Mouse (Mus musculus): Measurements from ENCODE around the gene Sept11. TPM values are rescaled to one million over a fixed set of nuclear protein-coding genes. Genes with fewer than 3 reads are reported as not detected.

The Sept11 gene
- polyA plus RNA-seq, 1 experiment from 2014 or later, result 156 TPM

- no peaks in the 10 kb centered on the region for H3K9me3 ChIP-seq
- no peak overlapping the region for H3K4me2 ChIP-seq
- H3K4me3 ChIP-seq, result no peak overlapping the region
- no peaks in the 10 kb centered on the region; the same call in 1 of the 2 replicates for H3K36me3 ChIP-seq
- WGBS, result 82% methylated on average over 14 of the region's 14 CpGs
- H3K9ac ChIP-seq, result no peak overlapping the region
- no peak overlapping the region for H3K27ac ChIP-seq (replicated peaks)
- H3K27me3 ChIP-seq, result no peaks in the 10 kb centered on the region
- H3K4me1 ChIP-seq (replicated peaks), result peaks cover 74% of the 10 kb centered on the region
- ATAC-seq (ENCODE audit: low read depth), result no peak
Observed at GRCm38 (mm10) chr5:93098811-93099210, 5.6 kb downstream of the Sept11 start.

- H3K9ac ChIP-seq, result no peak overlapping the region
- no peak overlapping the region for H3K4me2 ChIP-seq
- WGBS, result 81% methylated on average over 4 of the region's 4 CpGs
- H3K27me3 ChIP-seq, result no peaks in the 10 kb centered on the region
- H3K27ac ChIP-seq (replicated peaks), result peak overlapping the region; percentile 3; the same call in 1 of the 2 replicates
- H3K4me3 ChIP-seq, result no peak overlapping the region
- H3K36me3 ChIP-seq, result no peaks in the 10 kb centered on the region; the same call in 1 of the 2 replicates
- H3K4me1 ChIP-seq (replicated peaks), result peaks cover 57% of the 10 kb centered on the region
- H3K9me3 ChIP-seq, result no peaks in the 10 kb centered on the region
- ATAC-seq (ENCODE audit: low read depth), result no peak
Observed at GRCm38 (mm10) chr5:93100906-93101305, 7.7 kb downstream of the Sept11 start.

GRCm38 (mm10) chr5:93101371-93101791 is 8.1 kb downstream of the Sept11 start:
- Histone ChIP-seq H3K36me3 (no peaks in the 10 kb centered on the region; the same call in 1 of the 2 replicates), H3K4me3 (no peak overlapping the region), H3K4me1 (replicated peaks) (peaks cover 52% of the 10 kb centered on the region), H3K27ac (replicated peaks) (peak overlapping the region; percentile 3; the same call in 1 of the 2 replicates), H3K9ac (no peak overlapping the region), H3K4me2 (no peak overlapping the region), H3K27me3 (no peaks in the 10 kb centered on the region), H3K9me3 (no peaks in the 10 kb centered on the region)
- 26% methylated on average over 8 of the region's 8 CpGs for WGBS
- no peak for ATAC-seq (ENCODE audit: low read depth)

GRCm38 (mm10) chr5:93103603-93104002 is 10.4 kb downstream of the Sept11 start:
- H3K4me3 ChIP-seq, result no peak overlapping the region
- no peak overlapping the region for H3K4me2 ChIP-seq
- H3K9ac ChIP-seq, result no peak overlapping the region
- no peaks in the 10 kb centered on the region for H3K27me3 ChIP-seq
- no peaks in the 10 kb centered on the region; the same call in 1 of the 2 replicates for H3K36me3 ChIP-seq
- WGBS, result 87% methylated on average over 8 of the region's 8 CpGs
- no peak overlapping the region for H3K27ac ChIP-seq (replicated peaks)
- H3K4me1 ChIP-seq (replicated peaks), result peaks cover 30% of the 10 kb centered on the region
- no peak for ATAC-seq (ENCODE audit: low read depth)
- no peaks in the 10 kb centered on the region for H3K9me3 ChIP-seq

- no peaks in the 10 kb centered on the region; the same call in 1 of the 2 replicates for H3K36me3 ChIP-seq
- H3K27me3 ChIP-seq, result no peaks in the 10 kb centered on the region
- H3K4me2 ChIP-seq, result no peak overlapping the region
- peaks cover 17% of the 10 kb centered on the region for H3K4me1 ChIP-seq (replicated peaks)
- no peak overlapping the region for H3K27ac ChIP-seq (replicated peaks)
- WGBS, result 87% methylated on average over 5 of the region's 5 CpGs
- H3K9ac ChIP-seq, result no peak overlapping the region
- no peaks in the 10 kb centered on the region for H3K9me3 ChIP-seq
- no peak overlapping the region for H3K4me3 ChIP-seq
- ATAC-seq (ENCODE audit: low read depth), result no peak
Observed at GRCm38 (mm10) chr5:93104987-93105823, 12.0 kb downstream of the Sept11 start.

GRCm38 (mm10) chr5:93106048-93106447 is 12.8 kb downstream of the Sept11 start:
- Histone ChIP-seq H3K9me3 (no peaks in the 10 kb centered on the region), H3K27me3 (no peaks in the 10 kb centered on the region), H3K9ac (no peak overlapping the region), H3K36me3 (no peaks in the 10 kb centered on the region), H3K4me2 (no peak overlapping the region), H3K4me1 (replicated peaks) (peaks cover 8% of the 10 kb centered on the region), H3K4me3 (no peak overlapping the region), H3K27ac (replicated peaks) (no peak overlapping the region)
- WGBS, result 96% methylated on average over 4 of the region's 4 CpGs
- ATAC-seq (ENCODE audit: low read depth), result no peak

GRCm38 (mm10) chr5:93108703-93109102 is 15.5 kb downstream of the Sept11 start:
- no peak overlapping the region for H3K9ac ChIP-seq
- 91% methylated on average over 4 of the region's 4 CpGs for WGBS
- no peak overlapping the region for H3K4me2 ChIP-seq
- H3K27ac ChIP-seq (replicated peaks), result no peak overlapping the region
- H3K9me3 ChIP-seq, result no peaks in the 10 kb centered on the region
- H3K36me3 ChIP-seq, result peaks cover 8% of the 10 kb centered on the region; the same call in 1 of the 2 replicates
- H3K4me1 ChIP-seq (replicated peaks), result 0 out of 2 replicates have a peak, but pooled peaks cover 3% of the 10 kb centered on the region
- H3K27me3 ChIP-seq, result no peaks in the 10 kb centered on the region
- no peak overlapping the region for H3K4me3 ChIP-seq
- no peak for ATAC-seq (ENCODE audit: low read depth)

GRCm38 (mm10) chr5:93109555-93109954 is 16.3 kb downstream of the Sept11 start:
- Histone ChIP-seq H3K9ac (no peak overlapping the region), H3K4me1 (replicated peaks) (peaks cover 8% of the 10 kb centered on the region; the same call in 1 of the 2 replicates), H3K36me3 (peaks cover 8% of the 10 kb centered on the region; the same call in 1 of the 2 replicates), H3K27me3 (no peaks in the 10 kb centered on the region), H3K27ac (replicated peaks) (no peak overlapping the region), H3K9me3 (no peaks in the 10 kb centered on the region), H3K4me2 (no peak overlapping the region), H3K4me3 (no peak overlapping the region)
- ATAC-seq (ENCODE audit: low read depth), result no peak
- WGBS, result 86% methylated on average over 2 of the region's 2 CpGs

GRCm38 (mm10) chr5:93112290-93112689 is 19.1 kb downstream of the Sept11 start:
- WGBS, result 95% methylated on average over 3 of the region's 3 CpGs
- Histone ChIP-seq H3K9ac (no peak overlapping the region), H3K4me1 (replicated peaks) (peaks cover 25% of the 10 kb centered on the region), H3K9me3 (no peaks in the 10 kb centered on the region), H3K4me3 (no peak overlapping the region), H3K27ac (replicated peaks) (no peak overlapping the region), H3K36me3 (peaks cover 8% of the 10 kb centered on the region; the same call in 1 of the 2 replicates), H3K27me3 (no peaks in the 10 kb centered on the region), H3K4me2 (no peak overlapping the region)
- ATAC-seq (ENCODE audit: low read depth), result no peak

GRCm38 (mm10) chr5:93113517-93113916 is 20.3 kb downstream of the Sept11 start:
- Histone ChIP-seq H3K4me3 (no peak overlapping the region), H3K27me3 (no peaks in the 10 kb centered on the region), H3K4me2 (no peak overlapping the region), H3K36me3 (peaks cover 8% of the 10 kb centered on the region; the same call in 1 of the 2 replicates), H3K27ac (replicated peaks) (no peak overlapping the region), H3K9me3 (no peaks in the 10 kb centered on the region), H3K9ac (no peak overlapping the region), H3K4me1 (replicated peaks) (peaks cover 31% of the 10 kb centered on the region)
- 84% methylated on average over 5 of the region's 5 CpGs for WGBS
- ATAC-seq (ENCODE audit: low read depth), result no peak

GRCm38 (mm10) chr5:93114515-93114914 is 21.3 kb downstream of the Sept11 start:
- Histone ChIP-seq H3K4me2 (no peak overlapping the region), H3K9me3 (no peaks in the 10 kb centered on the region), H3K4me1 (replicated peaks) (peaks cover 31% of the 10 kb centered on the region), H3K27me3 (no peaks in the 10 kb centered on the region), H3K36me3 (peaks cover 8% of the 10 kb centered on the region; the same call in 1 of the 2 replicates), H3K27ac (replicated peaks) (no peak overlapping the region), H3K9ac (no peak overlapping the region), H3K4me3 (no peak overlapping the region)
- ATAC-seq (ENCODE audit: low read depth), result no peak
- WGBS, result 73% methylated on average over 6 of the region's 6 CpGs

- WGBS, result 76% methylated on average over 6 of the region's 6 CpGs
- peaks cover 31% of the 10 kb centered on the region for H3K4me1 ChIP-seq (replicated peaks)
- H3K4me2 ChIP-seq, result no peak overlapping the region
- H3K4me3 ChIP-seq, result no peak overlapping the region
- H3K36me3 ChIP-seq, result peaks cover 8% of the 10 kb centered on the region; the same call in 1 of the 2 replicates
- H3K9ac ChIP-seq, result no peak overlapping the region
- ATAC-seq (ENCODE audit: low read depth), result no peak
- no peaks in the 10 kb centered on the region for H3K27me3 ChIP-seq
- no peak overlapping the region for H3K27ac ChIP-seq (replicated peaks)
- H3K9me3 ChIP-seq, result no peaks in the 10 kb centered on the region
Observed at GRCm38 (mm10) chr5:93115059-93115458, 21.8 kb downstream of the Sept11 start.

All from neural tube, embryonic 13.5 days (tissue).